Mouse (Mus musculus) embryonic fibroblast, embryonic 13.5 days (primary cell): ENCODE measurements around the gene Cstb.
A peak's percentile ranks its signal among the peaks of the same experiment; 100 is the strongest.

Experiments used
- CTCF ChIP-seq: IDR thresholded peaks from 2 replicates; pipeline ENCODE4 v1.5.1; 2011; ENCODE audit warnings: mild to moderate bottlenecking, control low read depth, low read length, moderate library complexity, borderline replicate concordance; ENCODE audit not compliant: insufficient read depth
- POLR2A ChIP-seq: IDR thresholded peaks from 2 replicates; pipeline ENCODE4 v1.6.1; 2011; ENCODE audit warnings: low read depth, mild to moderate bottlenecking, control low read depth, low read length, moderate library complexity

DNA sequence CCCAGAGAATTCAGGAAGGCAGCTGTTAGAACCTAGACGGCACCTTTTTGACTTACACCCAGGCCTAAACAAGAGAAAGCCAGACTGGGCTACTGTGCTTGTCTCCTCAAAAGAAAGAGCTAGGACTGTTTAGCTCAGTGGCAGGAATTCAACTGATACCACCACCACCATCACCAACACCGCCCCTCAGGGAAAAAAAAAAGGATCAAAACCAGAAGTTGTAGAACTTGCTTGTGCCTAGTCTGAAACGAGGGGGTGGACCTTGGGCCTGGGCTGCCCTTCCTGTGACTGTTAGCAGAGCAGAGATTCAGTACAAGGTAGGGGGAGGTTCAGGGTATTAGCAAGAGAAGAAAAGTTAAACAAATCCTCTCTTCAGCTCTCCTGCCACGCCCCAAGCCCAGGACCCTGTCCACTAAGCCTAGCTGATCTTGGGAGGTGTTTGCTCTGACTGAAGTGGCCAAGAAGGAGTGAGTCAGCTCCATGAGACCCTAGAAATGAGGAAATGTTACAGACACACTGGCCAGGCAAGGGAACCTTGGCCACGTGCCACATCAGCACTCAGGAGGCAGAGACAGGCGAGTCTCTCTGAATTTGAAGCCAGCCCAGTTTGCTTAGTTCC is 757 bp downstream of the Cstb start:
- TF ChIP-seq CTCF (no peak), POLR2A (peak; percentile 16; the same call in 1 of the 2 replicates)
